In the genomic region with DNA sequence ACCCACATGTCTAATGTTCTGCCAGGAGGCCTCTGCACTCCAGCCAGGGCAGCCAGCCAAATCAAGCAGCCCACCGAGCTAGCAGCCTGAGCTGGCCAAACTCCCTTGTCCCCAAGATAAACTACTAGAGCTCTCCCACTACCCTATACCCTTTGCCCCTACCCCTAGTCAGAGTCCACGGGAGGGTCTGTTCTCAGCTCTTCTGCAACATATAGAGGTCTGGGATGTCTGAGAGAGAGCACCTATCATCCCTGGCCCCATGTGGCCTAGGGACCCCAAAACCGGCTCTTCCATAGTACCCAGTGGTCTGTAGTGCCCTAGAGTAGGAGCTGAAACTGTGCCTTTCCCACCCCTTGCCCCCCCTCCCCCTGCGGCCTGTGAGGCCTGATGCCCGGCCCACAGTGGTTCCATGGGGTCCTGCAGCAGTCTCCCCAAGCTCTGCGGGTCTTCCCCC, we compare ENCODE assay signal across 20 mouse cellular contexts.
DNase-seq lines count a peak whose midpoint lies in the region; ATAC-seq lines count a peak whose summit lies in the region.
"Had no signal": no experiment of that assay in that cellular context is flagged by ENCODE, and none has a peak within 500 bp of the region (broad histone marks: within the 10 kb centered on the region; RNA-seq: fewer than 3 reads in every experiment).

No protein-coding gene starts in this region.

- H3K9me3 ChIP-seq in hindbrain, embryonic 11.5 days (ENCODE audit: control insufficient read depth, low read length) = no peaks in the 10 kb centered on the region
- no peaks in the 10 kb centered on the region for H3K9me3 ChIP-seq in hindbrain, embryonic 12.5 days (replicated peaks)
- no peaks in the 10 kb centered on the region for H3K9me3 ChIP-seq in neural tube, embryonic 13.5 days
- H3K9me3 ChIP-seq in hindbrain, embryonic 16.5 days (ENCODE audit: control insufficient read depth, low read length) = no peaks in the 10 kb centered on the region
- H3K9me3 ChIP-seq: embryonic facial prominence, embryonic 15.5 days; heart, embryonic 15.5 days; hindbrain, embryonic 15.5 days; limb, embryonic 15.5 days; stomach, embryonic 15.5 days had no signal

- no peak overlapping the region for H3K4me2 ChIP-seq in hindbrain, embryonic 11.5 days (replicated peaks; ENCODE audit: low read depth, low read length)
- no peak overlapping the region for H3K4me2 ChIP-seq in hindbrain, embryonic 12.5 days (replicated peaks)
- H3K4me2 ChIP-seq in neural tube, embryonic 13.5 days = no peak overlapping the region
- H3K4me2 ChIP-seq in hindbrain, embryonic 16.5 days (ENCODE audit: low read length) = no peak overlapping the region
- H3K4me2 ChIP-seq: embryonic facial prominence, embryonic 15.5 days; heart, embryonic 15.5 days; hindbrain, embryonic 15.5 days; limb, embryonic 15.5 days; stomach, embryonic 15.5 days had no signal

- ATAC-seq in hindbrain, embryonic 11.5 days (ENCODE audit: low FRiP score) = 0 out of 2 replicates have a peak, but pooled peaks have one; percentile 37
- ATAC-seq in hindbrain, embryonic 12.5 days (ENCODE audit: low FRiP score) = no peak; the same call in 1 of the 2 replicates
- peak; percentile 32; the same call in 1 of the 2 replicates for ATAC-seq in neural tube, embryonic 13.5 days (ENCODE audit: low read depth)
- peak; percentile 60 for ATAC-seq in hindbrain, embryonic 16.5 days

- 84% methylated on average over 6 of the region's 6 CpGs for WGBS in hindbrain, embryonic 11.5 days
- WGBS in hindbrain, embryonic 12.5 days = 75% methylated on average over 6 of the region's 6 CpGs
- WGBS in neural tube, embryonic 13.5 days = 81% methylated on average over 6 of the region's 6 CpGs
- WGBS in hindbrain, embryonic 16.5 days = 77% methylated on average over 6 of the region's 6 CpGs

- H3K4me1 ChIP-seq in hindbrain, embryonic 11.5 days (replicated peaks; ENCODE audit: control insufficient read depth, insufficient read depth, low read length) = no peaks in the 10 kb centered on the region
- no peaks in the 10 kb centered on the region for H3K4me1 ChIP-seq in hindbrain, embryonic 12.5 days
- no peaks in the 10 kb centered on the region for H3K4me1 ChIP-seq in neural tube, embryonic 13.5 days (replicated peaks)
- no peaks in the 10 kb centered on the region for H3K4me1 ChIP-seq in hindbrain, embryonic 16.5 days (ENCODE audit: control insufficient read depth, insufficient read depth, low read depth, low read length)
- H3K4me1 ChIP-seq: embryonic facial prominence, embryonic 15.5 days; heart, embryonic 15.5 days; hindbrain, embryonic 15.5 days; stomach, embryonic 15.5 days had no signal

- H3K27me3 ChIP-seq in hindbrain, embryonic 11.5 days (ENCODE audit: control insufficient read depth, insufficient read depth, low read length) = no peaks in the 10 kb centered on the region
- H3K27me3 ChIP-seq in hindbrain, embryonic 12.5 days = no peaks in the 10 kb centered on the region
- H3K27me3 ChIP-seq in neural tube, embryonic 13.5 days = no peaks in the 10 kb centered on the region
- H3K27me3 ChIP-seq in hindbrain, embryonic 16.5 days (replicated peaks; ENCODE audit: control insufficient read depth, insufficient read depth, low read length) = no peaks in the 10 kb centered on the region
- H3K27me3 ChIP-seq: embryonic facial prominence, embryonic 15.5 days; heart, embryonic 15.5 days; hindbrain, embryonic 15.5 days; limb, embryonic 15.5 days; stomach, embryonic 15.5 days had no signal

- intact Hi-C loops in heart, postnatal 25 days (cut with DNase I) = no loop called here

- no peak for DNase-seq in hindbrain, embryonic 11.5 days (ENCODE audit: low spot score)
- no peak for DNase-seq in neural tube, embryonic 10.5 days (ENCODE audit: extremely low spot score, low spot score)
- DNase-seq in heart, postnatal 25 days (ENCODE audit: low spot score) = no peak
- no peak for DNase-seq in thymus, postnatal 0 days (ENCODE audit: low spot score)
- DNase-seq: gastrocnemius, postnatal 10 days; heart, adult 18-20 months; kidney, adult 11 months; lung, postnatal 14 days; spleen, adult 18-20 months; thymus, adult 2 months had no signal

- no peak overlapping the region for H3K27ac ChIP-seq in hindbrain, embryonic 11.5 days (ENCODE audit: low read depth, low read length)
- H3K27ac ChIP-seq in hindbrain, embryonic 12.5 days = no peak overlapping the region
- no peak overlapping the region for H3K27ac ChIP-seq in neural tube, embryonic 13.5 days (replicated peaks)
- H3K27ac ChIP-seq in hindbrain, embryonic 16.5 days (ENCODE audit: low read depth, low read length) = no peak overlapping the region
- H3K27ac ChIP-seq: embryonic facial prominence, embryonic 15.5 days; heart, embryonic 15.5 days; hindbrain, embryonic 15.5 days; kidney, postnatal 0 days; left cerebral cortex, adult 2 months; limb, embryonic 15.5 days; stomach, embryonic 15.5 days had no signal

- H3K4me3 ChIP-seq in hindbrain, embryonic 11.5 days (ENCODE audit: low read depth, low read length) = no peak overlapping the region
- H3K4me3 ChIP-seq in hindbrain, embryonic 12.5 days = no peak overlapping the region
- H3K4me3 ChIP-seq in neural tube, embryonic 13.5 days = no peak overlapping the region
- no peak overlapping the region for H3K4me3 ChIP-seq in hindbrain, embryonic 16.5 days (ENCODE audit: low read length)
- H3K4me3 ChIP-seq: embryonic facial prominence, embryonic 15.5 days; heart, embryonic 15.5 days; hindbrain, embryonic 15.5 days; left cerebral cortex, adult 2 months; limb, embryonic 15.5 days; stomach, embryonic 15.5 days had no signal

- H3K9ac ChIP-seq in hindbrain, embryonic 11.5 days (ENCODE audit: low read depth, low read length) = no peak overlapping the region
- no peak overlapping the region for H3K9ac ChIP-seq in hindbrain, embryonic 12.5 days
- no peak overlapping the region for H3K9ac ChIP-seq in neural tube, embryonic 13.5 days
- H3K9ac ChIP-seq in hindbrain, embryonic 16.5 days (ENCODE audit: low read depth, low read length) = no peak overlapping the region
- H3K9ac ChIP-seq: embryonic facial prominence, embryonic 15.5 days; heart, embryonic 15.5 days; hindbrain, embryonic 15.5 days; limb, embryonic 15.5 days; stomach, embryonic 15.5 days had no signal

- no peaks in the 10 kb centered on the region for H3K36me3 ChIP-seq in hindbrain, embryonic 11.5 days (ENCODE audit: control insufficient read depth, insufficient read depth, low read length)
- H3K36me3 ChIP-seq in hindbrain, embryonic 12.5 days = no peaks in the 10 kb centered on the region
- H3K36me3 ChIP-seq in neural tube, embryonic 13.5 days = no peaks in the 10 kb centered on the region
- no peaks in the 10 kb centered on the region for H3K36me3 ChIP-seq in hindbrain, embryonic 16.5 days (ENCODE audit: control insufficient read depth, insufficient read depth, low read length)
- H3K36me3 ChIP-seq: embryonic facial prominence, embryonic 15.5 days; heart, embryonic 15.5 days; hindbrain, embryonic 15.5 days; limb, embryonic 15.5 days; stomach, embryonic 15.5 days had no signal
